Mouse (Mus musculus) hindbrain, postnatal 0 days (tissue): ENCODE results near the gene Tmem212. TPM values are rescaled to one million over a fixed set of nuclear protein-coding genes. Genes with fewer than 3 reads are reported as not detected.

Experiments
- ATAC-seq: fragments of 200-750 bp; cut with Nextera tagmentation; 2 replicates; pipeline ENCODE4 v1.8.0; 2017; ENCODE audit warnings: mild to moderate bottlenecking, moderate TSS enrichment, moderate library complexity
- DNase-seq: peaks from one replicate; pipeline ENCODE4 v3.0.0-alpha.2; 2015; ENCODE audit warnings: low spot score
- H3K27ac ChIP-seq: fragments of 300-500 bp; sonication (generic); 2 replicates; pipeline ENCODE4 v1.5.1; 2014; ENCODE audit warnings: mild to moderate bottlenecking
- H3K27me3 ChIP-seq: fragments of 300-500 bp; sonication (generic); 2 replicates; pipeline ENCODE4 v1.6.1; 2014; ENCODE audit warnings: low read length, mixed read lengths; ENCODE audit not compliant: insufficient read depth
- H3K36me3 ChIP-seq: fragments of 300-500 bp; sonication (generic); 2 replicates; pipeline ENCODE4 v1.6.1; 2014; ENCODE audit warnings: low read length, mixed read lengths; ENCODE audit not compliant: insufficient read depth
- H3K4me1 ChIP-seq: fragments of 300-500 bp; sonication (generic); 2 replicates; pipeline ENCODE4 v1.6.1; 2014; ENCODE audit warnings: antibody characterized with exemption, low read length, mixed read lengths; ENCODE audit not compliant: insufficient read depth
- H3K4me2 ChIP-seq: fragments of 300-500 bp; sonication (generic); 2 replicates; pipeline ENCODE4 v1.6.1; 2014; ENCODE audit warnings: low read depth, mild to moderate bottlenecking, low read length, moderate library complexity, mixed read lengths
- H3K4me3 ChIP-seq: fragments of 300-500 bp; sonication (generic); 2 replicates; pipeline ENCODE4 v1.5.1; 2014; ENCODE audit warnings: low read length
- H3K9ac ChIP-seq: fragments of 300-500 bp; sonication (generic); replicated peaks from 2 replicates; pipeline ENCODE4 v1.6.1; 2014; ENCODE audit warnings: mild to moderate bottlenecking, low read length, moderate library complexity, mixed read lengths
- H3K9me3 ChIP-seq: fragments of 300-500 bp; sonication (generic); 2 replicates; pipeline ENCODE4 v1.6.1; 2016; ENCODE audit warnings: low read length, mixed read lengths
- CTCF ChIP-seq: IDR thresholded peaks from 2 replicates; pipeline ENCODE4 v1.5.1; 2016; ENCODE audit warnings: antibody characterized with exemption, control low read depth, low read depth
- whole genome bisulfite sequencing: fragments of 180-500 bp; shearing (Covaris S2); extraction: QIAGEN DNeasy Blood & Tissue Kit; methylation state at CpG from one replicate; pipeline ENCODE4 v1.1.7; 2014; 5-methylcytosine and 5-hydroxymethylcytosine counted together
- polyA plus RNA-seq: library from polyadenylated mRNA; unstranded; fragments of >200 nt; fragmentation: Nextera tagmentation; extraction: Ambion mirVana; gene quantifications from 2 replicates; pipeline ENCODE4 v1.2.1, GENCODE M21; 2015
- total RNA-seq: library from RNA; depleted of rRNA; stranded (reverse); fragments of >200 nt; gene quantifications from 2 replicates; pipeline ENCODE4 v1.2.3, GENCODE M21; 2014

Gene Tmem212
- total and polyA plus RNA-seq, 2 experiments from 2014 or later: 1.6 to 7.2 TPM

DNA sequence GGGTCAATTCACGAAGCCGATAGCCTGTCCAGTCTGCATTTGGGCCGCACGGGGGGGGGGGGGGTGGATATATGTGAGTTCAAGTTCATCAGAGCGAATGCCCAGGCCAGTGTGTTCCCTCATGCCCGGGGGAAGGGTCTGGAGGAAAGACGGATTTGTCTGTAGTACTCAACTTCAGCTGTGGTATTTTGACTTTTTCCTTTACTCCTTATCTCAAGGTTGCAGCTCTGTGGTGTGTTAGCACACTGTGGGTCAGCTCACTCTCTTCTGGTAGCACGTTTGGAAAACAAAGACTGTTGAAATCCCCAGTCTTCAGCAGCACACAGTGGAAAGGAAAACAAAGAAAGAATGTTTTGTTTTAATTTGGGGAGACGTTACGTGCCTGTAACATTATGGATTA lies 2.0 kb upstream of the Tmem212 start:
- Histone ChIP-seq H3K27ac (no peak overlapping the region), H3K27me3 (no peaks in the 10 kb centered on the region), H3K9me3 (no peaks in the 10 kb centered on the region), H3K4me2 (no peak overlapping the region), H3K36me3 (no peaks in the 10 kb centered on the region), H3K9ac (no peak overlapping the region), H3K4me1 (no peaks in the 10 kb centered on the region), H3K4me3 (no peak overlapping the region)
- ATAC-seq (no peak), DNase-seq (no peak)
- TF ChIP-seq CTCF: no peak
- WGBS: 76% methylated on average over 10 of the region's 10 CpGs

GRCm38 (mm10) chr3:27886578-27886977 lies 9.6 kb downstream of the Tmem212 start:
- Histone ChIP-seq H3K4me3 (no peak overlapping the region), H3K27ac (no peak overlapping the region), H3K9ac (no peak overlapping the region), H3K27me3 (no peaks in the 10 kb centered on the region), H3K4me2 (no peak overlapping the region), H3K36me3 (no peaks in the 10 kb centered on the region), H3K4me1 (no peaks in the 10 kb centered on the region; the same call in 1 of the 2 replicates), H3K9me3 (no peaks in the 10 kb centered on the region)
- no peak for TF ChIP-seq CTCF
- DNase-seq: no peak
- no peak for ATAC-seq
- WGBS: 72% methylated on average over 7 of the region's 7 CpGs

DNA sequence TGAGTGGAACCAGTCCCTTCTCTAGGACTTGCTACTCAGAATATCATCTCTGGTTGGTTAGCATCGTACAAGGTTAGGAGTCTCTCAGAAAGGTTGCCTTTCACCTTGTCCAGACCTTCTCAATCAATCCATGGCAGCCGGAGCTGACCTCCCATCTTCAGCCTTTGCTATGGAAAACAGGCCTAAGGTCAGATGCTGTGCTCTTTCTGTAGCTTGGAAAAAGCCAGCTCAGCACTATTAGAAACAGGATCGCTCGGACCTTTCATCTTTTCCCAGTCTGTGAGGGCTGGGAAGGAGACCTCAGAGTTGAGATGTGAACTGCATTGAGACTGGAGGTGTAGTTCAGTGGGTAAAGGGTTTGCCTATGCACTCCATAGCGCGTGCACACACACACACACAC lies 10.6 kb downstream of the Tmem212 start:
- Histone ChIP-seq H3K4me3 (no peak overlapping the region), H3K36me3 (no peaks in the 10 kb centered on the region), H3K9me3 (no peaks in the 10 kb centered on the region), H3K27ac (no peak overlapping the region), H3K4me1 (no peaks in the 10 kb centered on the region; the same call in 1 of the 2 replicates), H3K27me3 (no peaks in the 10 kb centered on the region), H3K9ac (no peak overlapping the region), H3K4me2 (no peak overlapping the region)
- ATAC-seq: no peak
- WGBS: 88% methylated on average over 6 of the region's 6 CpGs
- TF ChIP-seq CTCF: no peak
- no peak for DNase-seq

DNA sequence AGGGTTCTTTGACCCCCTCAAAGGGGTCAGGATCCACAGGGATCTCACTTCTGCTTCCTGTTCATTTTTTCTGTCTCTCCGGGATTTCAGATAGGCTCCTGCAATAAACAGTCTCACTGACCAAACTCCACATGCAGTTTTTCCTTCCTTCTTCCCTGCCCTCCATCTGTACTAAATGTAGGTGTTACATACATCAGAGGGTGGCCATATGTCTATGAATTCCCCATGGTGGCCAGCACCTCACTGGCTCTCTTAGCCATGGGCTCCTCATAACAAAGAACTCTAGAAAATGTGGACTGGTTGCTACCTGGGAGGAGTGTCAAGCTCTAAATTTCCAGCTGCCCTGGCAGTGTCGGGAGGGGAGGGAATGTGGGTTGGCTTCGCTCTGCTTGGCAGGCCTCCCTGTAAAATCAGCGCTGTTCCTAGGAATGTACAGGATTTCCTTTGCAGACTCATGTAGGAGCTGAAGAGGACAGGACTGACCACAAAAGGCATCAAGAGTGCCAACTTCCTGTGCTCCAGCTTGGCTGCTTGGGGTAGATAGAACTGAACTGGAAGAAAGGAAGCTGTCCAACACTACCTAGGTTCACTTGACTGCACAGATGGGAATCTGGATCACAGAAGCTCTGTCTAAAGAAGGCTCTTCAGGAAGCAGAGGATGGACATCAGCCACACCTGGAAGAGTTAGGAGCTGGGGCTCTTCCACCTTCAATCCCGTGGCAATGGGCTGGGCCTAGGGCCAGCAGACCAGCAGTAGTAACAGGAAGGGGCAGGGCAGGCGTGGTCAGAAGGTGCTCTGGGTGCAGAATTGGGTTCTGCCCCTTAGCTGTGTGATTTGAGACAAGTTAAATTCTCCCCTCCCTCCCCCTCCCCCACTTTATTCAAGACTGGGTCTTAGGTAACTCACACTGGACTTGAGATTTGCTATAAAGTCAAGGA lies 14.0 kb downstream of the Tmem212 start:
- WGBS: 73% methylated on average over 6 of the region's 6 CpGs
- Histone ChIP-seq H3K4me3 (no peak overlapping the region), H3K4me2 (no peak overlapping the region), H3K27ac (no peak overlapping the region), H3K27me3 (no peaks in the 10 kb centered on the region), H3K9me3 (no peaks in the 10 kb centered on the region), H3K4me1 (no peaks in the 10 kb centered on the region), H3K36me3 (no peaks in the 10 kb centered on the region), H3K9ac (no peak overlapping the region)
- no peak for ATAC-seq
- TF ChIP-seq CTCF: no peak
- DNase-seq: no peak

GRCm38 (mm10) chr3:27878854-27879610 lies 17.1 kb downstream of the Tmem212 start:
- H3K4me2 ChIP-seq: no peak overlapping the region
- H3K9me3 ChIP-seq: no peaks in the 10 kb centered on the region
- H3K4me1 ChIP-seq: no peaks in the 10 kb centered on the region
- H3K27ac ChIP-seq: no peak overlapping the region
- no peaks in the 10 kb centered on the region for H3K36me3 ChIP-seq
- no peaks in the 10 kb centered on the region for H3K27me3 ChIP-seq
- no peak overlapping the region for H3K4me3 ChIP-seq
- no peak for ATAC-seq
- 79% methylated on average over 7 of the region's 7 CpGs for WGBS
- no peak overlapping the region for H3K9ac ChIP-seq
- no peak for DNase-seq
- no peak for TF ChIP-seq CTCF

GRCm38 (mm10) chr3:27873268-27874073 lies 22.7 kb downstream of the Tmem212 start:
- WGBS: 55% methylated on average over 9 of the region's 9 CpGs
- H3K4me1 ChIP-seq: 0 out of 2 replicates have a peak, but pooled peaks cover 3% of the 10 kb centered on the region
- DNase-seq: peak; percentile 35
- H3K9ac ChIP-seq: no peak overlapping the region
- TF ChIP-seq CTCF: no peak
- no peak overlapping the region for H3K27ac ChIP-seq
- H3K9me3 ChIP-seq: no peaks in the 10 kb centered on the region
- ATAC-seq: peak; percentile 56; the same call in 1 of the 2 replicates
- H3K36me3 ChIP-seq: no peaks in the 10 kb centered on the region
- no peak overlapping the region for H3K4me2 ChIP-seq
- no peaks in the 10 kb centered on the region for H3K27me3 ChIP-seq
- H3K4me3 ChIP-seq: no peak overlapping the region
